Mouse (Mus musculus): ENCODE data around the gene Prcc.

- TF ChIP-seq CTCF (IDR thresholded peaks at IDR 0.05; ENCODE audit: low read depth) (no peak; the same call in 1 of the 2 replicates), EP300 (IDR thresholded peaks at IDR 0.05; ENCODE audit: low read depth) (no peak)
Observed at GRCm38 (mm10) chr3:87833482-87833881, 51.9 kb downstream of the Prcc start.

Data from heart, postnatal 0 days (tissue).